In genomic region chr3:85841454-85842176, GRCm38 (mm10) we compare ENCODE assay signal across 8 mouse cellular contexts. TPM values are rescaled to one million over a fixed set of nuclear protein-coding genes. Genes with fewer than 3 reads are reported as not detected.
DNase-seq lines count a peak whose midpoint lies in the region; ATAC-seq lines count a peak whose summit lies in the region.
"Had no signal": no experiment of that assay in that cellular context is flagged by ENCODE, and none has a peak within 500 bp of the region (broad histone marks: within the 10 kb centered on the region; RNA-seq: fewer than 3 reads in every experiment).

No protein-coding gene starts in this region.

- no peaks in the 10 kb centered on the region for H3K36me3 ChIP-seq in heart, embryonic 16.5 days (ENCODE audit: control insufficient read depth, insufficient read depth)
- H3K36me3 ChIP-seq in midbrain, embryonic 14.5 days (ENCODE audit: control insufficient read depth, insufficient read depth, low read length) = no peaks in the 10 kb centered on the region
- H3K36me3 ChIP-seq in midbrain, embryonic 15.5 days (replicated peaks) = no peaks in the 10 kb centered on the region
- H3K36me3 ChIP-seq in stomach, embryonic 16.5 days (ENCODE audit: control insufficient read depth, insufficient read depth, low read length) = no peaks in the 10 kb centered on the region
- H3K36me3 ChIP-seq: liver, embryonic 13.5 days had no signal

- WGBS in heart, embryonic 16.5 days = 46% methylated on average over 2 of the region's 2 CpGs
- 26% methylated on average over 2 of the region's 2 CpGs for WGBS in midbrain, embryonic 14.5 days
- 26% methylated on average over 2 of the region's 2 CpGs for WGBS in midbrain, embryonic 15.5 days
- WGBS in stomach, embryonic 16.5 days = 11% methylated on average over 2 of the region's 2 CpGs

- no peaks in the 10 kb centered on the region; the same call in 1 of the 2 replicates for H3K9me3 ChIP-seq in heart, embryonic 16.5 days (replicated peaks; ENCODE audit: control insufficient read depth, low read length)
- H3K9me3 ChIP-seq in midbrain, embryonic 14.5 days (ENCODE audit: control insufficient read depth, low read length) = no peaks in the 10 kb centered on the region
- H3K9me3 ChIP-seq in midbrain, embryonic 15.5 days = no peaks in the 10 kb centered on the region
- no peaks in the 10 kb centered on the region for H3K9me3 ChIP-seq in stomach, embryonic 16.5 days (replicated peaks; ENCODE audit: control insufficient read depth, low read length)
- H3K9me3 ChIP-seq: liver, embryonic 13.5 days had no signal

- no peaks in the 10 kb centered on the region for H3K27me3 ChIP-seq in heart, embryonic 16.5 days (ENCODE audit: control insufficient read depth, insufficient read depth, low read length)
- H3K27me3 ChIP-seq in midbrain, embryonic 14.5 days (ENCODE audit: control insufficient read depth, insufficient read depth, low read length) = no peaks in the 10 kb centered on the region
- no peaks in the 10 kb centered on the region for H3K27me3 ChIP-seq in midbrain, embryonic 15.5 days (replicated peaks)
- H3K27me3 ChIP-seq in stomach, embryonic 16.5 days (ENCODE audit: control insufficient read depth, insufficient read depth, low read length) = no peaks in the 10 kb centered on the region
- H3K27me3 ChIP-seq: liver, embryonic 13.5 days had no signal

- peak overlapping the region; percentile 57 for H3K9ac ChIP-seq in heart, embryonic 16.5 days (ENCODE audit: low read length)
- H3K9ac ChIP-seq in midbrain, embryonic 14.5 days (replicated peaks; ENCODE audit: low read length) = no peak overlapping the region
- no peak overlapping the region for H3K9ac ChIP-seq in midbrain, embryonic 15.5 days
- no peak overlapping the region for H3K9ac ChIP-seq in stomach, embryonic 16.5 days (ENCODE audit: low read length)
- H3K9ac ChIP-seq: liver, embryonic 13.5 days had no signal

- peak overlapping the region; percentile 90 for H3K27ac ChIP-seq in heart, embryonic 16.5 days (ENCODE audit: low read length)
- H3K27ac ChIP-seq in midbrain, embryonic 14.5 days (replicated peaks; ENCODE audit: low read depth, low read length) = no peak overlapping the region
- H3K27ac ChIP-seq in midbrain, embryonic 15.5 days = no peak overlapping the region
- peak overlapping the region; percentile 75 for H3K27ac ChIP-seq in stomach, embryonic 16.5 days (ENCODE audit: low read length)
- H3K27ac ChIP-seq: liver, embryonic 13.5 days had no signal

- H3K4me1 ChIP-seq in heart, embryonic 16.5 days (ENCODE audit: control insufficient read depth, insufficient read depth, low read length) = peaks cover 27% of the 10 kb centered on the region
- H3K4me1 ChIP-seq in midbrain, embryonic 14.5 days (ENCODE audit: control insufficient read depth, insufficient read depth, low read length) = no peaks in the 10 kb centered on the region
- H3K4me1 ChIP-seq in midbrain, embryonic 15.5 days = peaks cover 6% of the 10 kb centered on the region; the same call in 1 of the 2 replicates
- peaks cover 13% of the 10 kb centered on the region for H3K4me1 ChIP-seq in stomach, embryonic 16.5 days (ENCODE audit: control insufficient read depth, insufficient read depth, low read length)
- H3K4me1 ChIP-seq: liver, embryonic 13.5 days had no signal

- no peak for ATAC-seq in heart, embryonic 16.5 days (replicated peaks; ENCODE audit: extremely low read depth, insufficient read depth, low FRiP score)
- ATAC-seq in midbrain, embryonic 14.5 days (ENCODE audit: low FRiP score, low TSS enrichment) = no peak
- ATAC-seq in midbrain, embryonic 15.5 days (replicated peaks) = no peak
- ATAC-seq in stomach, embryonic 16.5 days (ENCODE audit: insufficient read depth, low FRiP score) = no peak; the same call in 1 of the 2 replicates

- H3K4me3 ChIP-seq in heart, embryonic 16.5 days (ENCODE audit: low read length) = no peak overlapping the region
- H3K4me3 ChIP-seq in midbrain, embryonic 14.5 days (replicated peaks; ENCODE audit: low read depth, low read length) = no peak overlapping the region
- H3K4me3 ChIP-seq in midbrain, embryonic 15.5 days = no peak overlapping the region
- no peak overlapping the region for H3K4me3 ChIP-seq in stomach, embryonic 16.5 days (replicated peaks; ENCODE audit: low read length)
- H3K4me3 ChIP-seq: liver, embryonic 13.5 days had no signal

- no peak for DNase-seq in heart, adult 9 months (ENCODE audit: low spot score in 2 of 2)
- DNase-seq in midbrain, embryonic 14.5 days = peak; percentile 18
- peak; percentile 33 for DNase-seq in forelimb bud, embryonic 11.5 days (ENCODE audit: low read depth, low spot score)
- no peak for DNase-seq in layer of hippocampus, postnatal 10 days (ENCODE audit: low spot score in 2 of 2)
- DNase-seq: liver, embryonic 13.5 days had no signal

- no peak overlapping the region; the same call in 1 of the 2 replicates for H3K4me2 ChIP-seq in heart, embryonic 16.5 days (ENCODE audit: low read depth, low read length)
- no peak overlapping the region for H3K4me2 ChIP-seq in midbrain, embryonic 14.5 days (ENCODE audit: low read length)
- no peak overlapping the region for H3K4me2 ChIP-seq in midbrain, embryonic 15.5 days
- no peak overlapping the region for H3K4me2 ChIP-seq in stomach, embryonic 16.5 days (ENCODE audit: low read depth, low read length)
- H3K4me2 ChIP-seq: liver, embryonic 13.5 days had no signal

RNA-seq across cellular contexts. Expression of gene Fam160a1, which starts 24.5 kb away (rescaled TPM):
- 10.0 and 10.2 TPM in 2 replicates for polyA plus RNA-seq in heart, embryonic 16.5 days (2015; fragmentation: Nextera tagmentation; extraction: Ambion mirVana)
- polyA plus RNA-seq in midbrain, embryonic 14.5 days (2014; fragmentation: Nextera tagmentation; extraction: Ambion mirVana) = 0.07 and 0.12 TPM in 2 replicates
- polyA plus RNA-seq in midbrain, embryonic 15.5 days (2015; fragmentation: Nextera tagmentation; extraction: Ambion mirVana) = 0.21 and 0.45 TPM in 2 replicates
- 7.5 and 8.9 TPM in 2 replicates for polyA plus RNA-seq in stomach, embryonic 16.5 days (2015; fragmentation: Nextera tagmentation; extraction: Ambion mirVana)
- total RNA-seq in layer of hippocampus, postnatal 10 days (2021) = 1 to 10 TPM; 3.5 to 4.2 TPM

RNA-seq across cellular contexts. Expression of gene Glt28d2, which starts 45.7 kb away (rescaled TPM):
- 2.8 and 2.9 TPM in 2 replicates for polyA plus RNA-seq in heart, embryonic 16.5 days (2015; fragmentation: Nextera tagmentation; extraction: Ambion mirVana)
- polyA plus RNA-seq in midbrain, embryonic 14.5 days (2014; fragmentation: Nextera tagmentation; extraction: Ambion mirVana) = 0.21 and 0.34 TPM in 2 replicates
- polyA plus RNA-seq in midbrain, embryonic 15.5 days (2015; fragmentation: Nextera tagmentation; extraction: Ambion mirVana) = 0.13 and 0.45 TPM in 2 replicates
- polyA plus RNA-seq in stomach, embryonic 16.5 days (2015; fragmentation: Nextera tagmentation; extraction: Ambion mirVana) = 3.8 and 4.8 TPM in 2 replicates
- under 1 TPM; 0.59 to 0.67 TPM for total RNA-seq in layer of hippocampus, postnatal 10 days (2021)

RNA-seq across cellular contexts. Expression of gene Gm37240, which starts 45.7 kb away (rescaled TPM):
- polyA plus RNA-seq in heart, embryonic 16.5 days (2015; fragmentation: Nextera tagmentation; extraction: Ambion mirVana) = 18.4 and 19.3 TPM in 2 replicates
- polyA plus RNA-seq in midbrain, embryonic 14.5 days (2014; fragmentation: Nextera tagmentation; extraction: Ambion mirVana) = 0.11 TPM in 1 of 2 replicates, not detected in the other
- polyA plus RNA-seq in midbrain, embryonic 15.5 days (2015; fragmentation: Nextera tagmentation; extraction: Ambion mirVana) = 0.40 and 0.73 TPM in 2 replicates
- 11.4 and 13.0 TPM in 2 replicates for polyA plus RNA-seq in stomach, embryonic 16.5 days (2015; fragmentation: Nextera tagmentation; extraction: Ambion mirVana)
- total RNA-seq in layer of hippocampus, postnatal 10 days (2021) = under 1 TPM; 0.75 to 0.80 TPM

Comparison
In these comparisons a context has a peak if more than half of its experiments do, and no peak if none do; other contexts are left out.
1. H3K27ac ChIP-seq: peak in heart, embryonic 16.5 days (single experiment) and stomach, embryonic 16.5 days (single experiment); none in midbrain, embryonic 14.5 days (single experiment) and midbrain, embryonic 15.5 days (single experiment).
2. DNase-seq: peak in midbrain, embryonic 14.5 days (single experiment) and forelimb bud, embryonic 11.5 days (single experiment); none in heart, adult 9 months (0 of 2) and layer of hippocampus, postnatal 10 days (0 of 2).